Mouse (Mus musculus): ENCODE results near the gene Smoc1. TPM values are rescaled to one million over a fixed set of nuclear protein-coding genes. Genes with fewer than 3 reads are reported as not detected.
A peak's percentile ranks its signal among the peaks of the same experiment; 100 is the strongest.

The Smoc1 gene
- polyA plus RNA-seq, 1 experiment, result 41.7 TPM

GRCm38 (mm10) chr12:81197468-81198075 is 171.0 kb downstream of the Smoc1 start:
- WGBS, result 64% methylated on average over 5 of the region's 5 CpGs
- no peak for TF ChIP-seq POLR2A (IDR thresholded peaks at IDR 0.05; ENCODE audit: control insufficient read depth, extremely low read depth, insufficient read depth, low read length, poor library complexity)
- no peak for TF ChIP-seq CTCF (IDR thresholded peaks at IDR 0.05; ENCODE audit: borderline replicate concordance, control insufficient read depth, extremely low read depth, insufficient read depth, low read length, poor library complexity)
- no peaks in the 10 kb centered on the region; the same call in 1 of the 2 replicates for H3K27me3 ChIP-seq (ENCODE audit: control insufficient read depth, insufficient read depth, low read length)
- DNase-seq, result no peak
- no peak overlapping the region for H3K27ac ChIP-seq (ENCODE audit: control insufficient read depth, insufficient read depth, low read length)
- no peak overlapping the region for H3K4me3 ChIP-seq (ENCODE audit: control insufficient read depth, insufficient read depth, low read length)
- no peaks in the 10 kb centered on the region for H3K36me3 ChIP-seq (ENCODE audit: control insufficient read depth, insufficient read depth, low read length)
- H3K4me1 ChIP-seq (replicated peaks; ENCODE audit: control insufficient read depth, insufficient read depth, low read length), result no peaks in the 10 kb centered on the region; the same call in 1 of the 2 replicates

- WGBS, result 45% methylated on average over 23 of the region's 23 CpGs
- Histone ChIP-seq H3K4me1 (replicated peaks; ENCODE audit: control insufficient read depth, insufficient read depth, low read length) (no peaks in the 10 kb centered on the region; the same call in 1 of the 2 replicates), H3K36me3 (ENCODE audit: control insufficient read depth, insufficient read depth, low read length) (no peaks in the 10 kb centered on the region), H3K27ac (ENCODE audit: control insufficient read depth, insufficient read depth, low read length) (no peak overlapping the region), H3K27me3 (ENCODE audit: control insufficient read depth, insufficient read depth, low read length) (no peaks in the 10 kb centered on the region; the same call in 1 of the 2 replicates), H3K4me3 (ENCODE audit: control insufficient read depth, insufficient read depth, low read length) (no peak overlapping the region)
- no peak for TF ChIP-seq CTCF (IDR thresholded peaks at IDR 0.05; ENCODE audit: borderline replicate concordance, control insufficient read depth, extremely low read depth, insufficient read depth, low read length, poor library complexity)
- TF ChIP-seq POLR2A (IDR thresholded peaks at IDR 0.05; ENCODE audit: control insufficient read depth, extremely low read depth, insufficient read depth, low read length, poor library complexity), result no peak
- no peak for DNase-seq
Measured at GRCm38 (mm10) chr12:81199280-81199955, 172.8 kb downstream of the Smoc1 start.

- WGBS, result 61% methylated on average over 1 of the region's 1 CpGs
- no peak for DNase-seq
- Histone ChIP-seq H3K27me3 (ENCODE audit: control insufficient read depth, insufficient read depth, low read length) (no peaks in the 10 kb centered on the region; the same call in 1 of the 2 replicates), H3K27ac (ENCODE audit: control insufficient read depth, insufficient read depth, low read length) (no peak overlapping the region), H3K4me1 (replicated peaks; ENCODE audit: control insufficient read depth, insufficient read depth, low read length) (no peaks in the 10 kb centered on the region; the same call in 1 of the 2 replicates), H3K36me3 (ENCODE audit: control insufficient read depth, insufficient read depth, low read length) (no peaks in the 10 kb centered on the region), H3K4me3 (ENCODE audit: control insufficient read depth, insufficient read depth, low read length) (no peak overlapping the region)
- TF ChIP-seq CTCF (IDR thresholded peaks at IDR 0.05; ENCODE audit: borderline replicate concordance, control insufficient read depth, extremely low read depth, insufficient read depth, low read length, poor library complexity) (no peak), POLR2A (IDR thresholded peaks at IDR 0.05; ENCODE audit: control insufficient read depth, extremely low read depth, insufficient read depth, low read length, poor library complexity) (no peak)
Measured at GRCm38 (mm10) chr12:81203226-81203625, 176.6 kb downstream of the Smoc1 start.

GRCm38 (mm10) chr12:81205619-81206560 is 179.3 kb downstream of the Smoc1 start:
- DNase-seq, result peak; percentile 42
- Histone ChIP-seq H3K27ac (ENCODE audit: control insufficient read depth, insufficient read depth, low read length) (no peak overlapping the region), H3K4me3 (ENCODE audit: control insufficient read depth, insufficient read depth, low read length) (no peak overlapping the region), H3K36me3 (ENCODE audit: control insufficient read depth, insufficient read depth, low read length) (no peaks in the 10 kb centered on the region), H3K27me3 (ENCODE audit: control insufficient read depth, insufficient read depth, low read length) (no peaks in the 10 kb centered on the region), H3K4me1 (replicated peaks; ENCODE audit: control insufficient read depth, insufficient read depth, low read length) (no peaks in the 10 kb centered on the region)
- WGBS, result 28% methylated on average over 6 of the region's 6 CpGs
- no peak for TF ChIP-seq CTCF (IDR thresholded peaks at IDR 0.05; ENCODE audit: borderline replicate concordance, control insufficient read depth, extremely low read depth, insufficient read depth, low read length, poor library complexity)
- TF ChIP-seq POLR2A (IDR thresholded peaks at IDR 0.05; ENCODE audit: control insufficient read depth, extremely low read depth, insufficient read depth, low read length, poor library complexity), result no peak

- H3K27me3 ChIP-seq (ENCODE audit: control insufficient read depth, insufficient read depth, low read length), result no peaks in the 10 kb centered on the region
- WGBS, result 65% methylated on average over 2 of the region's 2 CpGs
- TF ChIP-seq CTCF (IDR thresholded peaks at IDR 0.05; ENCODE audit: borderline replicate concordance, control insufficient read depth, extremely low read depth, insufficient read depth, low read length, poor library complexity), result no peak
- H3K4me3 ChIP-seq (ENCODE audit: control insufficient read depth, insufficient read depth, low read length), result no peak overlapping the region
- DNase-seq, result no peak
- no peaks in the 10 kb centered on the region for H3K4me1 ChIP-seq (replicated peaks; ENCODE audit: control insufficient read depth, insufficient read depth, low read length)
- no peaks in the 10 kb centered on the region for H3K36me3 ChIP-seq (ENCODE audit: control insufficient read depth, insufficient read depth, low read length)
- no peak overlapping the region for H3K27ac ChIP-seq (ENCODE audit: control insufficient read depth, insufficient read depth, low read length)
Measured at GRCm38 (mm10) chr12:81208559-81208958, 182.0 kb downstream of the Smoc1 start.

GRCm38 (mm10) chr12:81219339-81219738 is 192.7 kb downstream of the Smoc1 start:
- Histone ChIP-seq H3K36me3 (ENCODE audit: control insufficient read depth, insufficient read depth, low read length) (no peaks in the 10 kb centered on the region), H3K4me3 (ENCODE audit: control insufficient read depth, insufficient read depth, low read length) (no peak overlapping the region), H3K4me1 (replicated peaks; ENCODE audit: control insufficient read depth, insufficient read depth, low read length) (no peaks in the 10 kb centered on the region), H3K27me3 (ENCODE audit: control insufficient read depth, insufficient read depth, low read length) (no peaks in the 10 kb centered on the region), H3K27ac (ENCODE audit: control insufficient read depth, insufficient read depth, low read length) (no peak overlapping the region)
- no peak for TF ChIP-seq POLR2A (IDR thresholded peaks at IDR 0.05; ENCODE audit: control insufficient read depth, extremely low read depth, insufficient read depth, low read length, poor library complexity)
- TF ChIP-seq CTCF (IDR thresholded peaks at IDR 0.05; ENCODE audit: borderline replicate concordance, control insufficient read depth, extremely low read depth, insufficient read depth, low read length, poor library complexity), result no peak
- no peak for DNase-seq
- 73% methylated on average over 4 of the region's 4 CpGs for WGBS

All from thymus, adult 2 months (tissue).